Mouse (Mus musculus) megakaryocyte progenitor cell, adult 5-6 weeks (primary cell): ENCODE results near the gene Gfod2. TPM values are rescaled to one million over a fixed set of nuclear protein-coding genes. Genes with fewer than 3 reads are reported as not detected.

Source experiments
- ATAC-seq: replicated peaks from 2 replicates; pipeline ENCODE4 v1.8.0; 2016; ENCODE audit warnings: mild to moderate bottlenecking, moderate TSS enrichment, inconsistent platforms; ENCODE audit not compliant: poor library complexity
- total RNA-seq, 2 experiments: library from RNA; stranded (forward) in 1 of 2; stranded (reverse) in 1 of 2; fragments of 157-497, 149-512 nt in 1 of 2; fragments of 200-1000 nt in 1 of 2; gene quantifications; 2 replicates each; pipeline versions ENCODE4 v1.2.3 to v1.2.4; 2015 to 2017

Gene Gfod2
- total RNA-seq (2015) (0.74 and 1.0 TPM in 2 replicates), total RNA-seq (2017) (1.4 and 4.2 TPM in 2 replicates)

DNA sequence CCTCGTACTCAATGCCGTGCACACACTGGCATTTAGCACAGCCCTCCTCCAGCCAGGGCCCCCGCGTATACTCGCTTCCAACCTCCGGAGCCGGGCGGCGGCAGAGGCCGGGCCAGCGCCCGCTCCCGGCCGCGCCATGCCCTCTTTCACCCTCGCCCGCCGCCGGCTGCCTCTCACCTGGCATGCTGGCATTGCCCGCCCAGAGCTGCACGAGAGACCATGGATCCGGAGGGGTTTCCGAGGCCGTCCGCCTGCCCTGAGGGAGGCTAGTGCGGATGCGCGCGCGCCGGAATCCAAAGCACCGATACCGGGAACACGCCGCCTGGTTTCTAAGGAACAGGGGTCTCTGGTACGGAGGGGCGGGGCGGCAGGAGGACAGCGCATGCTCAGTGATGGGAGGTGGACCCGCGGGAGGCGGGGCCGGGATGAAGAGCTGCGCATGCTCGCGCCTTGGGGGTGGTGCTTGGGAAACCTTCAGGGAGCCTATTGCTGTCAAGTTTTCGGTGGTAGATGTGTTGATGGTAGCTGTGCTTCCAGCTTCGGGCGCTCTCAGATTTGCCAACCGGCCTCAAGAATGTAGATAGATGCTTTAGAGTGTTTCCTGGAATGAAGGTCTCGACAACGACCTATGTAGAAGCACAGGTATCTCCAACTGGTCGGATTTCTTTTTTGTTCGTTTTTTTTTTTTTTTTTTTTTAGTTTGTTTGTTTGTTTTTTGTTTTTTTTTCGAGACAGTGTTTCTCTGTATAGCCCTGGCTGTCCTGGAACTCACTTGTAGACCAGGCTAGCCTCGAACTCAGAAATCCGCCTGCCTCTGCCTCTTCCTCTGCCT is at the start of gene Gfod2:
Gene Gfod2, minus strand, starts transcription at position 388 of the 832 bp plus-strand sequence.
- peak; percentile 99 for ATAC-seq

DNA sequence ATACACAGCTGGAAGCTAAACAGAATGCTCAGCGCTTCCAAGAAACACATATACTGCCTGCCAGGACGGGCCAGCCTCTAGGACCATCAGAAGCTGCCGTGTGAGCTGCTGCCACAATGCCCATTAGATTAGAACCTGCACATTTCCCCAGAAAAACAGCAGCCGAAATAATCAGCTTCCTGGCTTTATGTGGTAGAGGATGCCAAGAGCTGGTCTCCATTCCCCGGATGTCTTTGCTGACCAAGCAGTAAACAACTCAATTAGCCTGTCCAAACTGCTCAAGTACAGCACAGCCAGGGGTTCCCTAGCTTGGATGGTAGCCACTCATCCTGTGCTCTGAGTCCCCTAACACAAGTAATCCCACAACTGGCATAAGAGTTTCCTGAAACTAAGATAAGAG is 49.3 kb upstream of the Gfod2 start:
- ATAC-seq, result no peak

DNA sequence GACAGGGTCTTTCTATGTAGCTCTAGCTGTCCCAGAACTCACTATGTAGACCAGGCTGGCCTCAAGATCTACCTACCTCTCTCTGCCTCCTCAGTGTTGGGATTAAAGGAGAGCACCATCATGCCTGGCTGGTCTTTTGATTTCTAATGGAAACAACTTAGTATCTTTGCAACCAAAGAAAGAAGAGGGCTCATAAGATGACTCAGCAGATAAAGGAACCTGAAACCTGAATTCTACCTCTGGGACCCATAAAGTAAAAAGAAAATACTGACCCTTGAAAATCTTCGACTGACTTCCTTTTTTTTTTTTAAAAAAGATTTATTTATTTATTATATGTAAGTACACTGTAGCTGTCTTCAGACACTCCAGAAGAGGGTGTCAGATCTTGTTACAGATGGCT is 47.5 kb upstream of the Gfod2 start:
- no peak for ATAC-seq

DNA sequence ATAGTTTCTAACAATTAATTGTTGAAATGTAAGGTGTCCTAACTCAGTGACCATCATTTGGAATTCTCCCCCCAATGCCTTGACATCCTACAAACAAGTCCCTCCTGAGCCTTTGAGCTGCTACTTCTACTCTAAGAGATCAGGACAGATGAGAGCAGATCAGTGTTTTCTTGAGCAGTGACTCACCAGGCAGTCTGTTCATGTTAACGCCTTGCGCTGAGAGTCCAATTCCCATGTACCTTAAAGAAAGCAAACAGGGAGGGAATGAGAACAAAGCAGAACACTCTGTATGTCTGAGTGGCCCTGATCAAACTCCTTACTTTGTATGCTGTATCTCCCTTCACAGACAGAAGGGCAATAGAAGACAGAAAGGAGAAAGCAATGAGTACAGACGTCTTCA is 46.9 kb upstream of the Gfod2 start:
- no peak for ATAC-seq

DNA sequence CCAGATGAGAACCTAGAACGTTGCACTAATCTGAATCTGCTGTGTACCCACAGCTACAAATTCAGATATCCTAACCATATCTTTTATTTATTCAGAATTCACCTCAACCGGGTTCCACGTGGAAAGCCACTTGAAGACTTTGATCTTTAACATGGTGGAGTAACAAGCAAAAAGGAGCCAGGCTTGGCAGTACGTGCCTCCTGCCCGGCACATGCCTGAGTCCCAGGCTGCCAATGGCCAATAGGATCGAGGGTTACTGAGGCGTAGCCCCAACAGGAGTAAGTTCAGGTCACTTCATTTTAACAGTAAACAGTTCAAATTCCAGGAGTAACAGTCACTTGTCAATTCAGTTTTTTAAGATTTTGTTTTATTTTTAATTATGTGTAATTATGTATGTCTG is 46.3 kb upstream of the Gfod2 start:
- ATAC-seq, result no peak

DNA sequence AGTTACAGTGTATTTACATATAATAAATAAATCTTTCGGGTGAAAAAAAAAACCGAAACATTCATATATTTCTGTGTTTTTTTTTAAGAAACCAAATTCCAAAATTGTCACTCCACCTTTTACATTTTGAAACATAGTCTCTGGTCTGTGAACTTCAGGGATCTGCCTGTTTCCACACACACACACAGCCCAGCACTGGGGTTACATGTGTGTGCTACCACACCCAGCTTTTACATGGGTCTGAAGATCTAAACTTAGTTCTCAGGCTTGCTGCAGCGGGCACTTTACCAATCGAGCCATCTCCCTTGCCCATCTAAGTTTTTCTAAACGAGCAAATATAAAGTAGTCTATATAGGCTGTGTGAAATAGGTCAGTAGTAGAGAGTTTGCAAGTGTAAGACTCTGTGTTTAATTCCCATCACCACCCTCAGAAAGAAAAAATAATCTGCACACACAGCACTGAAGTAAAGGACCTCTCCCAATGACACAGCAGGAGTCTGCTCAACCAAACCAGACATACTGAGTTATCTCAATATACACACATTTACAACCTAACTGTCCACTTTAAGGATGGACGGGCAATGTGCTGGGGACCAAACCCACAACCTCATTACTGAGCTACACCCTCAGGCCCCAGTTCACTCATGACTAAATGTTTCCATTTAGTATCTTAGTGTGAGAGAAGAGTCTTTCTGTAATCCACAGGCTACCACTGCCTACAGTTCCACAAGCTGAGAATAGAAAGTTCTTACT is 42.9 kb upstream of the Gfod2 start:
- peak; percentile 83 for ATAC-seq

DNA sequence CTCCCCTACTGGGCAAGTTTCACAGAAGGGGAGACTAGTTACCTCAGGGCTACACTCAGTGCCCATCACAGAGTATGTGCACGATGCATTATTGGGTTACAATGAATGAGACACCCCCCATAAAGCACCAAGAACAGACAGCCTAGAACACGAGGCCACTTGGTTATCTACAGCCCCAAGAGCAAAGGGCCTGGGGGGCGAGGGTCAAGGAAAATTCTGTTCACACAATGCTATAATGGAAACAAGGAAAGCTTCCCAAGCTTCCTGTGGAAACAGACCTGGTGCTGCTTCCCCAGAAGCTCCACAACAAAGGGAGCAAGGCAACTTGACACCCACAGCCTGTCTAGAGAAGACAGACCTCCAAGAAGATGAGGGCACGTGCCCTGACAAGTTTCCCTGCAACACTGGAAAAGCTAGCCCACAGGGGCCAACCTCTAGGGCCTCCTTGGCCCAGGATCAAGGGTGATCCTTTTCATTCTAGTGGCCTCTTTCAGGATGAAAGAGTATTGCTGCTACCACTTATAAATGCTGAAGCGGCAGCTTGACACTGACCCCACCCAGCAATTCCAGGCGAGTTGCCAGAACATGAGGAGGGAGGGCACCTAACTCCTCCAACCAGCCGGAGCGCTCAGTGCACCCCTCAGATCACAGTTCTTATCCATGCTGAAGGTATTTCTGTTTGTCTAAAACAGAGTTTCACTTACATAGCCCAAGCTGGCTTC is 40.8 kb upstream of the Gfod2 start:
- peak; percentile 79 for ATAC-seq

DNA sequence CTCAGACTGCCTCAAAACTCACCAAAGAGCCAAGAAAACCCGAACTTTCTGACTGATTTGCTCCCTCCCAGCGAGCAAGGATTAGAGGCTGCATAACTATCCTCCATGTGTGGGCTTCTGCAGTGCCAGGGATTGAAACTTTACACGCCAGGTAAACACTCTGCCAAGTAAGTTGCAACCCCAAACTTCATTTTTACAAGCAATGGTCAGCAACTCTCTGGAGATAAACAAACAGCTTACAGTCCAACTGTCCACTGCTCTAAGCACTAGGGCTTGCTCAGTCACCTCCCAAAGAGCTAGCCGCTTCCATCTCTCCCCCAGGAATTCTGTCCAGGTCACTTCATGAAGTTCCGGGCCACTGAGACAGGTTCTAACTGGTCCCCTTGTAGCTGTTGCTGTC is 39.9 kb upstream of the Gfod2 start:
- ATAC-seq, result no peak

DNA sequence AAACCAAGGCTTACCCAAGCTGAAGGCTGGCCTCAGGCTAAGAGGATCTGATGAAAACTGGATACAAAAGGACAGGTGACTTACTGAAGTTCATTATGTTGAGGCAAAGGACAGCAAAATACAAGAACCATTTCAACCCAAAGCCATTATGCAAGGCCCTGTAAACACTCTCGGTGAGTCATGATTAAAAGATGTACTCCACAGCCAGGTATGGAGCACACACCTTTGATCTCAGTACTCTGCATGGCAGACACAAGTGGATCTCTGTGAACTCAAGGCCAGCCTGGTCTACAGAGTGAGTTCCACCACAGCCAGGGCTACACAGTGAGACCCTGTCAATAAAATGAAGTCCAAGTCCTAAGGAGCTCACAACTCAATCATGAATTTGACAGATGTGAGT is 37.3 kb upstream of the Gfod2 start:
- ATAC-seq, result no peak

DNA sequence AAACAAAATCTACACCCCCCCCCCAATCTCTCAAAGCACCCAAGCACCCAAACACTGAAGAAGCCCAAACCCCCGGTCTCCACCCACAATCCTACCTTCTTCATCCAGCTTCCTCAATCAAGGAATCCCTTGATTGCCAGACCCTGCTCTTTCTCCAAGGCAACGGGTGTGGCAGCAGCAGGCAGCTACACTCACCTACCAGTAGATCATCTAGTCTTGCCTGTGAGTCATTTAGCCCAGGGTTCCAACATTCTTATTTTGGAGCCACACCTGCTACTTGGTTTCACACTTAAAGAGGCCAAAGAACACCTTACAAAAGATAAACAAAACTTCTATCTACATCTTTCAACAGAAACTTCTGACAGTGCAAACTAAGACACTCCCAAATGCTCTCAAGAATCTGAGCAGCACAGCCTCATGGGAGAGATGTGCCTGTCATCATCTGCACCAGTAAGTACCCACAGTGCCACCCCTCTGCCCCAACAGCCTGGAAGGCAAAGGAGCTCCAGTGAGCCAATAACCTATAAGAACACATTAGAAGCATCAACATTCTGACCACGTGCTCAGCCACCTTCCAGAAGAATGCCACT is 35.6 kb upstream of the Gfod2 start:
- ATAC-seq, result no peak

DNA sequence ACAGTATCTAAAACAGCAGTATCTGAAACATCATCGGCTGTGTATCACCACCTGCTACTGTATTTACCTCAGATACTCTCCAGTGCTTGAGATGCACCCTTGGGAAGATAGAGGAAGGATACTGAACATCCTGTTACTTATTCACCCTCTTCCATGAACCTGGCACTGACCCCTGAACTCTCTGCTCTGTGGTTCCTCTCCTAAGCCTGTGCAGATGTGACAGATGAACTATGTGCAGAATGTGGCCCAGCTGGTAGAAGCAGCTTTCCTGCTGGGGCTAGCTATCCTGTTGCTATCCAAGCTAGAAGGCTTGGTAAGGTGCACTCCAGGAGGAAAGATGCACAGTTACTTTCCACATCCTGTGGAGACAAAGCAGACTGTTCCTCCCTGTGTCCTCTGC is 34.9 kb upstream of the Gfod2 start:
- no peak for ATAC-seq

DNA sequence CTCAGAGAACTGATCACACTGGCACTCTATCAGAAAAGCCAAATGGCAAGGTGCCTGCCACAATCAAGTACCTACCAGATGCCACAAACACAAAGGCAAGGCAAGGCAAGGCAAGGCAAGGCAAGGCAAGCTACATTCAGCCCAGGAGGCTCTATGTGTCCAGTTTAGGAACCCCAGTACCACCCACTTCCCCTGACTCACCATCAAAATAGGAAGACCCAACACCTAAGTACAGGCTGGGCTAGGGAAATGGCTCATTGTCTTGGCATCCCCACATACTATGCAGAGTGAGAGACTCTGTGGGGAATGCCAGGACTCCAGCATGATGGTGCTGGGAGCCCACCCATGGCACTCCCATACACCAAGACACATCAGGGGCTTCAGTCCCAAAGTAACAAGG is 31.2 kb upstream of the Gfod2 start:
- no peak for ATAC-seq

DNA sequence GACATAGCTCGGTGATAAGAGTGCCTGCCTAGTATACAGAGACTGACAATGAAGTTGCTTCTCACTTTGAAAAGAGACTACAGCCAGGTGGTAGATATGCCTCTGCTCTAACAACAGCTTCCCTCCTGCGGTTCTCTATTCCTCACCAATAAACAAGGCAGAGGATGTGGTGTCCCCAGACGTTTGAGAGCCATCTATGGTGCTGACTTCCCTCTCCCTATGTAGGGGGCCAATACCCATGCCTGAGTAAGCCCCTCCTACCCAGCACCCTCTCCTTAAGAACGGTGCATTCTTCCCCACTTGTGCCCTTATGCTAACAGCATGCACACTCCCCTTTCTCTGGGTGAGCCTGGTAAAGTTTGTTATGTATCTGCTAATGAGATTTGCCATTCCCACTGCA is 30.5 kb upstream of the Gfod2 start:
- peak; percentile 82 for ATAC-seq

DNA sequence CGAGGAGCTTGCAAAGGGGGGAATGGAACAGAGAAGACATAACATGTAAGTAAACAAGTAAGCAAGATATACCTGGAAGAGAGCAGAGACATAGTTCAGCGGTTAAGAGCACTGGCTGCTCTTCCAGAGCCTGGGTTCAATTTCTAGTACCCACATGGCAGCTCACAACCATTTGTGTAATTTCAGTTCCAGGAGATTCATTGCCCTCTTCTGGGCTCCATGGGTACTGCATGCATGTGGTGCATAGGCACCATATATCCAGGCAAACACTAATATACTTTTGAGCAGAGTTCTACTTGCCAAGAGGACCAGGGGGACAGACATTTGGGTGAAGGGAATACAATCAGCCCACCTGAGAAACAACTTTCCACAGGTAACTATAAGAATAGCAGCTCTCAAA is 29.8 kb upstream of the Gfod2 start:
- peak; percentile 85 for ATAC-seq

DNA sequence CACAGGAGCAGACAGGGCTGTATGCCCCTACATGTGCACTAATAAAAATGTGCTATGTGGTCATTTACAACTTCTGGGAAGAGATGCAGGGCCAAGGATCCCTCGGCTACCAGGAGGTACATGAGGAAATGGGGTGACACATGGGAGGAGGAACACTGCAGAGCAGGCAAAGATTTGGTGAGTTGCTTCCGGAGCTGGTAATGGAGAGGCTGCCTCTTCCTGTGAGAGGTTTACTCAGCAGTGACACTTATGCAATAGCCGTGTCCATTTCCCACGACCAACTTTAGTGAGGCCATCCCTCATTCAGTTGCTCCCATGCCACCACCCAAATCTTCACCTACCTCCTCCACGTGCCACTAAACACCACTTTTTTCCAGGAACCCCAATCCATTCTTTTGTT is 21.8 kb upstream of the Gfod2 start:
- peak; percentile 79 for ATAC-seq

DNA sequence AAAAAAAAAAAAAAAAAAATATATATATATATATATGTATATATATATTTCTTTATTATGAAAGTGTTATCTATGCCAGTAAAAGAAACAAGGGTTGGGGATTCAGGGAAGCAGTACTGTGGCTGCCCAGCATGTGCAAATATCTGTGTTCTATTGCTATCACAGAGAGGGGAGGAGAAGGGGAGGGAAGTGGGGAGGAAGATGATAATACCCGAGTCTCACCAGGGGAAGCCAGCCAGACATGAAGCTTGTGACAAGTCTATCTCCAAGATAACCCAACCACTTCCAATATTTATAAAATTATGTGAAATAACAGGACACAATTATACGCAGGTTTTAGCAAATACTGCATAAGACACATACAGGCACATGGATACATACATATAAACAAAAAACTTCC is 19.4 kb upstream of the Gfod2 start:
- peak; percentile 60 for ATAC-seq

DNA sequence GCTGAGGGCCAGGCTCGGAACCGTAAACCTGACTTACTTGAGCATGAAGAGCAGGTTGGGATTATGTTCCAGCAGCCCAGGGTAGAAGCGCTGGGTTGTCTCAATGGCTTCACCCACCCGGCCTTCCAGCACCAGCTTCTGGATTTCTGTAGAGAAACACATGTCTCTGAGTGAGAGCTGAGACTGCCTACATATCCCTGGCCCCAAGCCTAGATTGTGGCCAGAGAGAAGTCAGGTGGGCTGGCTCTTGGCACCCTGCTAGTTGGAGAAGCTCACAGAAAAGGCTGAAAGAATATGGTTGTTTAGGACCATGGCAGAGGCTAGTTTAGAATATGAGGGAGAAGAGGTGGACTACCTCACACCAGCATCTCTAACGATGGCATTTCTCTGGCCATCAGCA is 16.0 kb upstream of the Gfod2 start:
- no peak for ATAC-seq

DNA sequence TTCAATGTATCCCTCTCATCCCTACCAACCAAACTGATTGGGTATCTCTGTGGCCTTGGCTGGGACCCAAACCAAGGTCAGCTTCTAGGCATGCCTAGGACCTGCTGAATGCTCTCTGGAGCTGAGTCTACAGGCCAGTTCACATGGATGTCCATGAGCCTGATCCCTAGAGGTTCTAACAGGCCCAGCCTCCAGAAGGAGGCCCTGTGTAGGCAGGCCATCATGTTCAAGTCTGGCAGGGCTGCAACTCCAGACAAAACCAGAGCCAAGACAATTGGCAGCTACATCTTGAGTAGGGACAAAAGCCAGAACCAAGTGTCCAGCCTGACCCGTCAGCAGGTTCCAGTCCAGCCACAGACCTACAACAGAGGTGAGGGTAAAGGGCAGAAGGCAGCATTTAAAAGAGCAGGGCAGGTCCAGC is 15.0 kb upstream of the Gfod2 start:
- no peak for ATAC-seq

DNA sequence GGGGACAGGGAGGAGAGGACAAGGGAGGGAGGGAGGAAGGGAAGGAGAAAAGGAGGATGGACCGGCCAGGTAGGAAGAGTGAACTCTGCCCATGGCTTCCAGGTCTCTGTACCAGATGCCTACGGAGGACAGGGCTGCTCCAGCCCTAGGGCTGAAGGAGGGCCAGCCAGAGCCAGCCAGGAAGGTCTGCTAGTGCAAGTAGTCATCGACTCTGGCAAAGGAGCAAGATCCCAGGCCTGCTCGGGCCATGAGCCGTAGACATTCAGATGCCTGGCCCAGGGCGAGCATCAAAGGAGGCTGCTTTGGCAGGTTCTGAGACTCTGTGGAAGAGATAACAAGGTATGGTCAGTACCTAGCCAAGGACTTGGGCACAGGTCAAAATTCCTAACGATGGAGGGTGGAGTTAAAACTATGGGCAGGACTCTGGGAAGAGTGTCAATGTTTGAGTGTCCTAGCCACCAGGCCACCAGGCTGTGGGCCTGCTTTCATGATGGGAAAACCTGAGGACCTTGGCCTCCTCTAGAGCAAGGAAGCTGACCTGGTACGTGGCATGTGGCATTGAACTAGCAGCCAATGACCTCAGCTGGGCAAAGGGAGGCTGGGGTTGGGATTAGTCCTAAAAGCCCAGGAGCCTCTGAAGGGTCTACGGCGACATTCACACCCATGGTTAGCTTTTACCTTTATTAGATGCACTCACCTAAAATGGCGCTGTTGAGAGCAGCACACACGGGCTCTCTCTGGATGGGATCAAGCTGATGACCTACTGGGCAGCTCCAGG is 13.1 kb upstream of the Gfod2 start:
- ATAC-seq, result no peak

DNA sequence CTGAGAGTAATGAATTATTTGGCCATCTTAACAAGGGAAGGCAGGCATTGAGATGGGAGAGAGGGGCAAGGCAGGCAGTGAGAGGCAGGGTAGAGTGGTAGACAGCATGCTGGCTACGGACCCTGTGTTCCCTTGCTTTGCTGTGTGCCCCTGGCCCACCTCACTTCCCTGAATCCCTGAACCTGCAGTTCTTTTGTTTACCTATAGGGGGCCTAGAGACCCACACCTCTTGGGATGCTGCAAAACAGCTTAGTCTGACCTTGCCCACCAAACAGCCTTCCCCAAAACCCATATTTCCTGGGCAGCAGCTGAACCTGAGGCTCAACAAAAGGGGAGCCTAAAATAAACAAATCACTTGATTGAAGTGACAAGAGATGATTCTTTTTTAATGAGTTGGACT is 12.1 kb upstream of the Gfod2 start:
- peak; percentile 75 for ATAC-seq
